Mouse (Mus musculus): ENCODE data around the gene Rnf181. TPM values are rescaled to one million over a fixed set of nuclear protein-coding genes. Genes with fewer than 3 reads are reported as not detected.

Gene Rnf181
- polyA plus RNA-seq, 1 experiment from 2014 or later: 124 TPM

DNA sequence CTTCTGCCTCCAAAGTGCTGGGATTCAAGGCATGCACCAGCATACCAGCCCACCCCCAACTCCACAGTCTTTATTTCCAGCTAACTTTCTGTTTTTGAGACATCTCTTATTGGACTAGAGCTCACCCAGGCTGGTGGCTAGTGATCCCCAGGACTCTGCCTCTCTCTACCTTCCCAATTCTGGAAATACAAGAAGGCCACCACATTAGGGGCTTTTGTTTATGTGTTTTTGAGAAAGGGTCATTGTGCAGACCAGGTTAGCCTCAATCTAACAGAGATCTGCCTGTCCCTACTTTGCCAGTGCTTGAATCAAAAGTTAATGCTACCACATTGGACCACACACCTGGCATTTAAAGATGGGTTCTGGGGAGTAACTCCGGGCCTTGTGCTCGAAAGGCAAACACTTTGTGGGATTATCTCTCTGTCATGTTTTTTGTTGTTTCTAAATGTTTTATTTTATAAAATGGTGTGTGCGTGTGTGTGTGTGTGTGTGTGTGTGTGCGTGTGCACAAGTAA is 761 bp upstream of the Rnf181 start:
- no peak for ATAC-seq

DNA sequence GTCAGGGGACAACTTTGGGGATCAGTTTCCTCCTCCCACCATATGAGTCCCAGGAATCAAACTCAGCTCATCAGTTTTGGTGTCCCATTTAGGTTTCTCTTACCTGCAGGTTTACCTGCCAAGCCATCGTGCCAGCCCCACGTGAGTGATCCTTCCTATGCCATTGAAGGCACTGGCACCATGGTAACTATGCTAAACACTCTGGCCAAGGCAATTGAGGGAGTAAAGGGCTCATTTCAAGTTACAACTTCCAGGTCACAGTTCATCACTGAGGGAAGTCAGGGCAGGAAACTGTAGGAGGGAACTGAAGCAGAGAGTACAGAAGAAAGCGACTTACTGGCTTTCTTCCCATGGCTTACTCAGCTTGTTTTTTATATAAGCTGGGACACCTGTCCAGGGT is 452 bp downstream of the Rnf181 start:
- Histone ChIP-seq H3K9ac (ENCODE audit: low read depth, low read length) (no peak overlapping the region), H3K36me3 (ENCODE audit: control insufficient read depth, insufficient read depth, low read length) (no peaks in the 10 kb centered on the region), H3K4me2 (ENCODE audit: low read length) (no peak overlapping the region), H3K27ac (ENCODE audit: low read length) (no peak overlapping the region), H3K9me3 (replicated peaks; ENCODE audit: control insufficient read depth, low read length, poor library complexity, severe bottlenecking) (no peaks in the 10 kb centered on the region), H3K4me3 (ENCODE audit: low read depth, low read length) (no peak overlapping the region), H3K27me3 (ENCODE audit: control insufficient read depth, insufficient read depth, low read depth, low read length) (no peaks in the 10 kb centered on the region; the same call in 1 of the 2 replicates), H3K4me1 (ENCODE audit: control insufficient read depth, insufficient read depth, low read length) (peaks cover 8% of the 10 kb centered on the region)
- ATAC-seq: no peak
- WGBS: 58% methylated on average over 3 of the region's 3 CpGs

More for the DNA sequence above, 761 bp upstream of the Rnf181 start:
- Histone ChIP-seq H3K4me3 (ENCODE audit: low read depth, low read length) (no peak overlapping the region), H3K9me3 (replicated peaks; ENCODE audit: control insufficient read depth, low read length, poor library complexity, severe bottlenecking) (no peaks in the 10 kb centered on the region), H3K4me1 (ENCODE audit: control insufficient read depth, insufficient read depth, low read length) (peaks cover 4% of the 10 kb centered on the region; the same call in 1 of the 2 replicates), H3K9ac (ENCODE audit: low read depth, low read length) (no peak overlapping the region), H3K36me3 (ENCODE audit: control insufficient read depth, insufficient read depth, low read length) (no peaks in the 10 kb centered on the region), H3K27ac (ENCODE audit: low read length) (no peak overlapping the region), H3K4me2 (ENCODE audit: low read length) (no peak overlapping the region), H3K27me3 (ENCODE audit: control insufficient read depth, insufficient read depth, low read depth, low read length) (no peaks in the 10 kb centered on the region; the same call in 1 of the 2 replicates)
- WGBS: 69% methylated on average over 4 of the region's 4 CpGs

GRCm38 (mm10) chr6:72364985-72365384 is 1.8 kb downstream of the Rnf181 start:
- no peaks in the 10 kb centered on the region; the same call in 1 of the 2 replicates for H3K27me3 ChIP-seq (ENCODE audit: control insufficient read depth, insufficient read depth, low read depth, low read length)
- 74% methylated on average over 6 of the region's 6 CpGs for WGBS
- ATAC-seq: no peak
- H3K27ac ChIP-seq (ENCODE audit: low read length): no peak overlapping the region
- H3K9me3 ChIP-seq (replicated peaks; ENCODE audit: control insufficient read depth, low read length, poor library complexity, severe bottlenecking): no peaks in the 10 kb centered on the region
- H3K4me1 ChIP-seq (ENCODE audit: control insufficient read depth, insufficient read depth, low read length): peaks cover 19% of the 10 kb centered on the region
- peaks cover 5% of the 10 kb centered on the region; the same call in 1 of the 2 replicates for H3K36me3 ChIP-seq (ENCODE audit: control insufficient read depth, insufficient read depth, low read length)
- H3K9ac ChIP-seq (ENCODE audit: low read depth, low read length): no peak overlapping the region
- no peak overlapping the region for H3K4me3 ChIP-seq (ENCODE audit: low read depth, low read length)
- no peak overlapping the region for H3K4me2 ChIP-seq (ENCODE audit: low read length)

DNA sequence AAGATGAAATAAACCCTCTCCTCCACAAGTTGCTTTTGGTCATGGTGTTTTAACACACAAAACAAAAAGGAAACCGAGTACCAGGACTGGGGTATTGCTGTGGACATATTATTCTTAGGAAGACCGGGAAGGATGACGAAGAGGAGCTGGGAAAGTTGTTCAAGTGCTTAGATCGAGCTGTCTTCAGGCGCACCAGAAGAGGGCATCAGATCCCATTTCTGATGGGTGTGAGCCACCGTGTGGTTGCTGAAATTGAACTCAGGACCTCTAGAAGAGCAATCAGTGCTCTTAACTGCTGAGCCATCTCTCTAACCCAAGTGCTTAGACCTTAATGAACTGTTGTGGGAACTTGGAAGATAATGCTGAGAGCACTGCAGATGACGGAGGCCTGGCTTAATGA is 2.7 kb downstream of the Rnf181 start:
- no peaks in the 10 kb centered on the region for H3K9me3 ChIP-seq (replicated peaks; ENCODE audit: control insufficient read depth, low read length, poor library complexity, severe bottlenecking)
- no peak overlapping the region for H3K4me2 ChIP-seq (ENCODE audit: low read length)
- H3K4me3 ChIP-seq (ENCODE audit: low read depth, low read length): no peak overlapping the region
- H3K4me1 ChIP-seq (ENCODE audit: control insufficient read depth, insufficient read depth, low read length): peaks cover 19% of the 10 kb centered on the region
- ATAC-seq: no peak
- no peaks in the 10 kb centered on the region; the same call in 1 of the 2 replicates for H3K27me3 ChIP-seq (ENCODE audit: control insufficient read depth, insufficient read depth, low read depth, low read length)
- 46% methylated on average over 7 of the region's 7 CpGs for WGBS
- H3K27ac ChIP-seq (ENCODE audit: low read length): no peak overlapping the region
- no peak overlapping the region for H3K9ac ChIP-seq (ENCODE audit: low read depth, low read length)
- H3K36me3 ChIP-seq (ENCODE audit: control insufficient read depth, insufficient read depth, low read length): peaks cover 5% of the 10 kb centered on the region; the same call in 1 of the 2 replicates

DNA sequence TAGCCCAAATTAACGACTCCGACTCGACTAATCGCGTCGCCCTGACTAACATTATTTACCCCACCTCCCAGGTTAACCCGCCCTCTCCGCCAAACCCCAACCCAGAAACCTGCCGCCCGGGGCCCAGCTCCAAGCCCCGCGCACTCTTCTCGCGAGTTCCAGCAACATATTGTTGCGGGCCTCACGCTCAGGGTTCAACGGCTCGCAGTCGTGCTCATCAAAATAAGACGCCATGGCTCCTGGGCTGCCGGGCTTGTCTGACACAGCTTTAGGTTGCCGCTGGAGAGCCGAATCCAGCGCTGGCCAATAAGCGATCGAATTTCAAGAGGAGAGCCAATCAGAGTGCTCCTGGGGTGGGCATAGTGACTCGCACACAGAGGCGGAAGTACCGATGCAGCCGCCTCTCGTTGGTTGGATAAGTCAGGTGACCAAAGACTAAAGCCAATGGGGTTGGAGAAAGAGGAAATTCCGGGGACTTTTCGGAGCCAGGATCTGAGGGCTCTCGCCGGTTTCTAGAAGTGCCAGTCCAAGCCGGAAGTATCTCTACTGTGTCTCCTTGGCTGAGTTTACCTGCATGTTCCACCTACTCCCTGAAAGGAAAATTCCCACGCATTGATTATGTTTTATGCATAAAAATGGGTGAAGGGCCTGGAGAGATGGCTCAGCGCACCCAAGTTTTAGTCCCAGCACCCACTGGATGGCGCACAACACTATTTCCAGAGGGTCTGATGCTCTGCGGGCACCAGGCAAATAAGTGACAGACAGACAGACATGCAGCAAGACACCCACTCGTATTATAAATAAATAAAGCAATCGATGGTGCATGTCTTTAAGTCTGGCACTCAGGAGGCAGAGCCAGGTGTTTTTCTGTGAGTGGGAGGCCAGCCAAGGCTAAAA is 4.4 kb downstream of the Rnf181 start:
- Histone ChIP-seq H3K27me3 (ENCODE audit: control insufficient read depth, insufficient read depth, low read depth, low read length) (no peaks in the 10 kb centered on the region; the same call in 1 of the 2 replicates), H3K4me1 (ENCODE audit: control insufficient read depth, insufficient read depth, low read length) (peaks cover 19% of the 10 kb centered on the region), H3K36me3 (ENCODE audit: control insufficient read depth, insufficient read depth, low read length) (peaks cover 9% of the 10 kb centered on the region; the same call in 1 of the 2 replicates), H3K27ac (ENCODE audit: low read length) (peak overlapping the region; percentile 77), H3K4me3 (ENCODE audit: low read depth, low read length) (peak overlapping the region; percentile 80), H3K4me2 (ENCODE audit: low read length) (peak overlapping the region; percentile 84), H3K9ac (ENCODE audit: low read depth, low read length) (peak overlapping the region; percentile 78), H3K9me3 (replicated peaks; ENCODE audit: control insufficient read depth, low read length, poor library complexity, severe bottlenecking) (no peaks in the 10 kb centered on the region)
- under 1% methylated on average over 42 of the region's 42 CpGs for WGBS
- ATAC-seq: peak; percentile 99

DNA sequence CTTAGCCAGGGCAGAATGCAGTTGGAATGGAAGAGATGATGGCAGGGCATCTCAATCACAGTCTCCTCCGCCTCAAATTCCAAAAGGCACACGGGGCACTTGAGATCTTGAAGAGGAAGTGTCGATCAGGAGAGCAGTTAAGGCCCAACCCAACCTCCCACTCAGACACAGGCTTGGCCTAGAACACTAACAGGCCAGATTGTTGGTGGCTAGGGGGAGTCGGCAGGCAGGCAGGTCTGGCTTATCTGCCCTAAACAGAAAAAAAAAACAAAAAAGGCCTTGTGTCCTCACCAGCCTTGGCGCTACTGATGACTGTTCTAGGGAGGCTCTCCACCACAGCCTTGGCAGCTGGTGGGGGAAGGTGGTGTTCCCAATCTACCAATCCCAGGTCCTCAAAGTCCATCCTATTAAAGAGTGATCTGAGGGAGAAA is 5.6 kb downstream of the Rnf181 start:
- Histone ChIP-seq H3K36me3 (ENCODE audit: control insufficient read depth, insufficient read depth, low read length) (peaks cover 9% of the 10 kb centered on the region; the same call in 1 of the 2 replicates), H3K9me3 (replicated peaks; ENCODE audit: control insufficient read depth, low read length, poor library complexity, severe bottlenecking) (no peaks in the 10 kb centered on the region), H3K4me2 (ENCODE audit: low read length) (peak overlapping the region; percentile 84), H3K27me3 (ENCODE audit: control insufficient read depth, insufficient read depth, low read depth, low read length) (no peaks in the 10 kb centered on the region; the same call in 1 of the 2 replicates), H3K9ac (ENCODE audit: low read depth, low read length) (0 out of 2 replicates have a peak overlapping the region, but pooled peaks have one; percentile 5), H3K4me1 (ENCODE audit: control insufficient read depth, insufficient read depth, low read length) (peaks cover 24% of the 10 kb centered on the region), H3K4me3 (ENCODE audit: low read depth, low read length) (peak overlapping the region; percentile 80), H3K27ac (ENCODE audit: low read length) (no peak overlapping the region)
- 86% methylated on average over 5 of the region's 5 CpGs for WGBS
- no peak for ATAC-seq

- H3K4me3 ChIP-seq (ENCODE audit: low read depth, low read length): no peak overlapping the region
- H3K36me3 ChIP-seq (ENCODE audit: control insufficient read depth, insufficient read depth, low read length): peaks cover 9% of the 10 kb centered on the region; the same call in 1 of the 2 replicates
- no peak for ATAC-seq
- H3K4me2 ChIP-seq (ENCODE audit: low read length): no peak overlapping the region; the same call in 1 of the 2 replicates
- 62% methylated on average over 7 of the region's 7 CpGs for WGBS
- H3K27me3 ChIP-seq (ENCODE audit: control insufficient read depth, insufficient read depth, low read depth, low read length): no peaks in the 10 kb centered on the region; the same call in 1 of the 2 replicates
- peaks cover 28% of the 10 kb centered on the region for H3K4me1 ChIP-seq (ENCODE audit: control insufficient read depth, insufficient read depth, low read length)
- no peak overlapping the region for H3K9ac ChIP-seq (ENCODE audit: low read depth, low read length)
- no peak overlapping the region for H3K27ac ChIP-seq (ENCODE audit: low read length)
- H3K9me3 ChIP-seq (replicated peaks; ENCODE audit: control insufficient read depth, low read length, poor library complexity, severe bottlenecking): no peaks in the 10 kb centered on the region
These were observed 6.2 kb downstream of the Rnf181 start for GRCm38 (mm10) chr6:72360599-72360935.

DNA sequence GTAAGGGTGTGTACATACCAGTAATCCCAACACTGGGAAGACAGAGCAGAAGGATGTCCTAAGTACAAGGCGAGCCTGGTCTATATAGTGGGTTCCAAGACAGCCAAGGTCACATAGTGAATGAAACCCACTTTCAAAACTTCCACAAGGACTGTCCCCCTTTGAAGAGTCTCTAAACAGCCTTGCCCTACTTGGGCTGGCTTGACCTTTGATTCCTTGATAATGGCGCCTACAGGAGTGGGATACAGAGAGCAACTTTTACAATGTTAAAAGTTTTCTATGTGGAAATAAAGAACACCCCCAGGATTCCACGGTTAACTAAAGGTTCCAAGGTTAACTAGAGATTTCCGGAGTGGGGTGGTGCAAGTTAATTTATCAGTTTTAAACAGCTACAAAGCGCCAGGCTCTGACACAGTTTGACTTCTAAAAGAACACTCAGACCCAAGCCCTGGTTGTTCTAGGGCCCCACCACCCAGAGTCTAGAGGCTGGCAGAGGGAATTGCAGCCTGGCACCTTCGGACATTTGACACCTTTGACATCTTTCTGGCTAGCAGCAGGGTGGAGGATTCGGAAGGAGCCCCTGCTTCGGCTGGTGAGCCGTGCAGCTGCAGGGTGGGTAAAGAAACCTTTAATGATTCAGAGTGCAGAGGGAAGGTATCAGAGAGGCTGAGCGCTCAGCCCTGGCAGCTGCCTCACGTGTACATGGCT is 6.7 kb downstream of the Rnf181 start:
- no peak for ATAC-seq
- no peak overlapping the region for H3K9ac ChIP-seq (ENCODE audit: low read depth, low read length)
- H3K4me1 ChIP-seq (ENCODE audit: control insufficient read depth, insufficient read depth, low read length): peaks cover 29% of the 10 kb centered on the region
- H3K4me3 ChIP-seq (ENCODE audit: low read depth, low read length): no peak overlapping the region
- H3K27ac ChIP-seq (ENCODE audit: low read length): no peak overlapping the region
- H3K27me3 ChIP-seq (ENCODE audit: control insufficient read depth, insufficient read depth, low read depth, low read length): no peaks in the 10 kb centered on the region; the same call in 1 of the 2 replicates
- H3K4me2 ChIP-seq (ENCODE audit: low read length): no peak overlapping the region
- 87% methylated on average over 11 of the region's 11 CpGs for WGBS
- H3K36me3 ChIP-seq (ENCODE audit: control insufficient read depth, insufficient read depth, low read length): peaks cover 9% of the 10 kb centered on the region; the same call in 1 of the 2 replicates
- no peaks in the 10 kb centered on the region for H3K9me3 ChIP-seq (replicated peaks; ENCODE audit: control insufficient read depth, low read length, poor library complexity, severe bottlenecking)

All from midbrain, embryonic 16.5 days (tissue).